Mouse (Mus musculus) left cerebral cortex, postnatal 36 days (tissue): Measurements from ENCODE around the gene Dpf2. TPM values are rescaled to one million over a fixed set of nuclear protein-coding genes. Genes with fewer than 3 reads are reported as not detected.
A peak's percentile ranks its signal among the peaks of the same experiment; 100 is the strongest.

ENCODE experiments used
- DNase-seq, 2 experiments: peaks; one replicate each; pipeline ENCODE4 v3.0.0; 2021 to 2022; ENCODE audit warnings: low spot score in 2 of 2, mixed read lengths in 1 of 2
- intact Hi-C: fragments of 180-260 bp; cut with DNase I; formaldehyde crosslinking; loops from one replicate; pipeline ENCODE4 v1.15.1; 2025
- total RNA-seq, 2 experiments: library from RNA; stranded (reverse); gene quantifications; 2 replicates each; pipeline ENCODE4 v1.2.3; 2021

The Dpf2 gene
- total RNA-seq, 2 experiments from 2014 or later, result 77.5 to 96.5 TPM

DNA sequence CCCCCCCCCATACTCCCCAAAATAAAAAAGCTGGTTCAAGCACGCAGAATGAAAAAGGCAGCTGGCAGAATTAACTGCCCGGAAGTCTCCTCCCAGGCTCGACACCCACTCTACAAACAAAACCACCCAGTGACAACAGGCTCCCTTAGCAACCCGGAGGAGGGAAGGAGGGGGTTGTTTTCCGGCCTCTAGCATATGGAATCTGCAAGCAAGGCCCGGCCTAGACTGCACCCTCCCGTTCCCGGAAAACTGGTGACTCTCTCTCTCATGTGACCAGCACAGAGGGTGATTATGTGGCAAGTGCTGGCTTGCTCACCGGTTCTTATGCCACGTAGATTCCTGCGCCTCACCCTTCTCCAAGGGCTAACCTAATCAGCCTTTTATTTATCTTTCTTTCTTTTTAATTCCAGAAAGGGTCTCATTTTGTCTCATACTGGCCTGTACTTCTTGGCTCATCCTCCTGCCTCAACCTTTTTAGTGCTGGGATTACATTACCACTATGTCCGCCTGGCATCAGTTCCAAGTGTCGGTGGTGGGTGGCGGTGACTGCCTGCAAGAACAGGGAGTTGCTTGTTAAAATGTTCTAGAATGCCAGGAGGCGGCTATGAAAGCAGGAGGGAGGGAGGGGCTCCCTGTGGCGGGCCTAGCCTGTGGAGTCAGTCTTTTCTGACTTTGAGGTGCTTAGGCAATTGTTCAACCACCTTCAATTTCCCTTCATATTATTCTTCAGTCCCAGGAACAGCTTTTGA is 66.1 kb downstream of the Dpf2 start:
- intact Hi-C loops, result loop anchor here (2.0 kb wide), 1 partner anchor 34 kb away; no protein-coding TSS in a partner anchor
- peak; percentile 90 to 91 for DNase-seq

Other genes starting within 250 kb of the Dpf2 start
- gene Sipa1, start 249.3 kb downstream of the Dpf2 start, total RNA-seq, result 10 to 100 TPM; 14.0 to 22.8 TPM
- gene Map3k11, start 224.3 kb downstream of the Dpf2 start, total RNA-seq, result 10 to 100 TPM; 17.3 to 19.2 TPM
- gene Pcnx3, start 224.1 kb downstream of the Dpf2 start, total RNA-seq, result 10 to 100 TPM; 66.1 to 83.1 TPM
- gene Kcnk7, start 208.6 kb downstream of the Dpf2 start, total RNA-seq, result not detected
- gene Ehbp1l1, start 186.7 kb downstream of the Dpf2 start, total RNA-seq, result 10 to 100 TPM; 22.9 to 27.1 TPM
- 10 to 100 TPM; 26.8 to 28.7 TPM for gene Fam89b, start 183.4 kb downstream of the Dpf2 start, total RNA-seq
- gene Ltbp3, start 172.1 kb downstream of the Dpf2 start, total RNA-seq, result 10 to 100 TPM; 25.1 to 40.3 TPM
- gene Scyl1, start 141.6 kb downstream of the Dpf2 start, total RNA-seq, result 10 to 100 TPM; 90.5 to 98.8 TPM
- gene Frmd8, start 37.7 kb downstream of the Dpf2 start, total RNA-seq, result 10 to 100 TPM; 11.6 to 13.3 TPM
- 1 to 10 TPM; 3.0 to 4.1 TPM for gene Slc25a45, start 35.2 kb downstream of the Dpf2 start, total RNA-seq
- 1 to 10 TPM; 4.3 to 4.5 TPM for gene Tigd3, start 18.9 kb downstream of the Dpf2 start, total RNA-seq
- gene Cdc42ep2, start 11.8 kb upstream of the Dpf2 start, total RNA-seq, result 1 to 10 TPM; 5.5 to 8.3 TPM
- 1 to 10 TPM; 4.6 to 5.5 TPM for gene Pola2, start 51.2 kb upstream of the Dpf2 start, total RNA-seq
- not detected for gene Slc22a20, start 73.1 kb upstream of the Dpf2 start, total RNA-seq
- 10 to 100 TPM; 19.6 to 20.9 TPM for gene Capn1, start 102.9 kb upstream of the Dpf2 start, total RNA-seq
- gene Syvn1, start 133.6 kb upstream of the Dpf2 start, total RNA-seq, result 10 to 100 TPM; 40.8 to 51.8 TPM
- 10 to 100 TPM; 40.5 to 45.1 TPM for gene Mrpl49, start 144.8 kb upstream of the Dpf2 start, total RNA-seq
- 100 to 1,000 TPM; 637 to 694 TPM for gene Fau, start 144.8 kb upstream of the Dpf2 start, total RNA-seq
- gene Znhit2, start 148.2 kb upstream of the Dpf2 start, total RNA-seq, result 10 to 100 TPM; 35.5 to 40.7 TPM
- gene Tm7sf2, start 155.4 kb upstream of the Dpf2 start, total RNA-seq, result 10 to 100 TPM; 28.2 to 29.1 TPM
- 10 to 100 TPM; 83.9 to 87.0 TPM for gene Vps51, start 164.2 kb upstream of the Dpf2 start, total RNA-seq
- gene Tmem262, start 167.0 kb upstream of the Dpf2 start, total RNA-seq, result not detected
- gene Gm28374, start 169.2 kb upstream of the Dpf2 start, total RNA-seq, result under 1 TPM; 0.72 to 0.84 TPM
- 10 to 100 TPM; 36.9 to 41.3 TPM for gene Zfpl1, start 171.9 kb upstream of the Dpf2 start, total RNA-seq
- gene Cdca5, start 172.0 kb upstream of the Dpf2 start, total RNA-seq, result not detected
- not detected for gene AC131692.1, start 181.4 kb upstream of the Dpf2 start, total RNA-seq
- under 1 TPM in 1 of 2 experiments, not detected in 1; 0.20 TPM for gene Naaladl1, start 192.8 kb upstream of the Dpf2 start, total RNA-seq
- gene Sac3d1, start 205.6 kb upstream of the Dpf2 start, total RNA-seq, result 10 to 100 TPM; 18.3 to 27.5 TPM
- 10 to 100 TPM; 43.7 to 43.8 TPM for gene Snx15, start 215.3 kb upstream of the Dpf2 start, total RNA-seq
- gene Batf2, start 228.0 kb upstream of the Dpf2 start, total RNA-seq, result under 1 TPM; 0.30 to 0.72 TPM
- 10 to 100 TPM; 73.3 to 87.5 TPM for gene Arl2, start 228.5 kb upstream of the Dpf2 start, total RNA-seq